Mouse (Mus musculus) embryonic facial prominence, embryonic 13.5 days (tissue): ENCODE measurements around the gene Bud31. TPM values are rescaled to one million over a fixed set of nuclear protein-coding genes. Genes with fewer than 3 reads are reported as not detected.

Experiments
- ATAC-seq: fragments of 200-750 bp; cut with Nextera tagmentation; 2 replicates; pipeline ENCODE4 v1.8.0; 2017; ENCODE audit warnings: low read depth; ENCODE audit not compliant: insufficient number of reproducible peaks, insufficient read depth, low FRiP score, low TSS enrichment
- H3K27ac ChIP-seq: fragments of 300-500 bp; sonication (generic); 2 replicates; pipeline ENCODE4 v1.5.1; 2015; ENCODE audit warnings: moderate library complexity, mild to moderate bottlenecking, inconsistent platforms
- H3K27me3 ChIP-seq: fragments of 300-500 bp; sonication (generic); 2 replicates; pipeline ENCODE4 v1.6.1; 2015; ENCODE audit warnings: mild to moderate bottlenecking, inconsistent platforms
- H3K36me3 ChIP-seq: fragments of 300-500 bp; sonication (generic); 2 replicates; pipeline ENCODE4 v1.6.1; 2015; ENCODE audit warnings: mild to moderate bottlenecking, inconsistent platforms
- H3K4me1 ChIP-seq: fragments of 300-500 bp; sonication (generic); 2 replicates; pipeline ENCODE4 v1.6.1; 2015; ENCODE audit warnings: inconsistent platforms
- H3K4me2 ChIP-seq: fragments of 300-500 bp; sonication (generic); 2 replicates; pipeline ENCODE4 v1.6.1; 2015; ENCODE audit warnings: moderate library complexity, mild to moderate bottlenecking, inconsistent platforms
- H3K4me3 ChIP-seq: fragments of 300-500 bp; sonication (generic); 2 replicates; pipeline ENCODE4 v1.5.1; 2015; ENCODE audit warnings: mild to moderate bottlenecking, inconsistent platforms
- H3K9ac ChIP-seq: fragments of 300-500 bp; sonication (generic); 2 replicates; pipeline ENCODE4 v1.6.1; 2015; ENCODE audit warnings: mild to moderate bottlenecking, inconsistent platforms
- H3K9me3 ChIP-seq: fragments of 300-500 bp; sonication (generic); 2 replicates; pipeline ENCODE4 v1.6.1; 2016; ENCODE audit warnings: inconsistent platforms
- WGBS: fragments of 180-500 bp; shearing (Covaris S2); methylation state at CpG from one replicate; pipeline ENCODE4 v1.1.7; 2015; ENCODE audit warnings: mixed read lengths; 5-methylcytosine and 5-hydroxymethylcytosine counted together
- polyA plus RNA-seq: library from polyadenylated mRNA; unstranded; fragments of >200 nt; fragmentation: Nextera tagmentation; extraction: Ambion mirVana; gene quantifications from 2 replicates; pipeline ENCODE4 v1.2.1, GENCODE M21; 2015

Gene Bud31
- polyA plus RNA-seq, 1 experiment from 2014 or later, result 225 TPM

- H3K4me3 ChIP-seq, result peak within 1 kb of the TSS; percentile 94
- peak within 1 kb of the TSS; percentile 92 for H3K4me2 ChIP-seq
- peaks cover 22% of the 10 kb centered on the region for H3K4me1 ChIP-seq
- peak within 1 kb of the TSS; percentile 95 for H3K9ac ChIP-seq
- peaks cover 48% of the 10 kb centered on the region for H3K36me3 ChIP-seq
- WGBS, result under 1% methylated on average over 51 of the region's 51 CpGs
- peak within 1 kb of the TSS; percentile 88 for H3K27ac ChIP-seq
- H3K27me3 ChIP-seq, result no peaks in the 10 kb centered on the region
- ATAC-seq, result peak; percentile 95
- no peaks in the 10 kb centered on the region for H3K9me3 ChIP-seq
These were observed 26.6 kb downstream of the Bud31 start, which contains the start of the genes Ptcd1 and Cpsf4 for GRCm38 (mm10) chr5:145166536-145167305. Gene Ptcd1, minus strand, starts transcription at chr5:145167108. Gene Cpsf4, plus strand, starts transcription at chr5:145167213.

DNA sequence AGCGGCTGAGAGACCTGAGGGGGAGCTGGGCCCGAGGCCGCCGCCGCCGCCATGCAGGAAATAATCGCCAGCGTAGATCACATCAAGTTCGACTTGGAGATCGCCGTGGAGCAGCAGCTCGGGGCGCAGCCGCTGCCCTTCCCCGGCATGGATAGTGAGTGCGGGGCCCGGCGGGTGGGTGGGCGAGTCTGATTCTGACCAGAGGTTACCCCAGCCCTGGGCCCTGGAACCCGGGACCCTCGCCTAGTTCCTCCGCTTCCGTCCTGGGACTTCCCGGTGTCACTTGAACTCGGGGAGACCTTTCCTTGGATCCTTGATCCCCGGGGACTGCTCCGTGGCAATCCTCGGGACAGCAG is 27.1 kb downstream of the Bud31 start:
- WGBS, result under 1% methylated on average over 28 of the region's 28 CpGs
- peaks cover 50% of the 10 kb centered on the region for H3K36me3 ChIP-seq

GRCm38 (mm10) chr5:145178461-145178980 is 38.4 kb downstream of the Bud31 start:
- H3K4me2 ChIP-seq, result no peak overlapping the region
- H3K9me3 ChIP-seq, result no peaks in the 10 kb centered on the region
- no peaks in the 10 kb centered on the region for H3K27me3 ChIP-seq
- peaks cover 99% of the 10 kb centered on the region for H3K36me3 ChIP-seq
- WGBS, result 80% methylated on average over 18 of the region's 18 CpGs
- H3K9ac ChIP-seq, result no peak overlapping the region
- ATAC-seq, result no peak
- no peak overlapping the region for H3K4me3 ChIP-seq
- H3K27ac ChIP-seq, result no peak overlapping the region
- H3K4me1 ChIP-seq, result no peaks in the 10 kb centered on the region

More for the DNA sequence above, 27.1 kb downstream of the Bud31 start:
- Histone ChIP-seq H3K27me3 (no peaks in the 10 kb centered on the region), H3K4me2 (peak overlapping the region; percentile 92), H3K4me3 (peak overlapping the region; percentile 94), H3K9me3 (no peaks in the 10 kb centered on the region), H3K9ac (peak overlapping the region; percentile 95), H3K4me1 (peaks cover 22% of the 10 kb centered on the region), H3K27ac (peak overlapping the region; percentile 88)
- 0 out of 2 replicates have a peak, but pooled peaks have one; percentile 21 for ATAC-seq

DNA sequence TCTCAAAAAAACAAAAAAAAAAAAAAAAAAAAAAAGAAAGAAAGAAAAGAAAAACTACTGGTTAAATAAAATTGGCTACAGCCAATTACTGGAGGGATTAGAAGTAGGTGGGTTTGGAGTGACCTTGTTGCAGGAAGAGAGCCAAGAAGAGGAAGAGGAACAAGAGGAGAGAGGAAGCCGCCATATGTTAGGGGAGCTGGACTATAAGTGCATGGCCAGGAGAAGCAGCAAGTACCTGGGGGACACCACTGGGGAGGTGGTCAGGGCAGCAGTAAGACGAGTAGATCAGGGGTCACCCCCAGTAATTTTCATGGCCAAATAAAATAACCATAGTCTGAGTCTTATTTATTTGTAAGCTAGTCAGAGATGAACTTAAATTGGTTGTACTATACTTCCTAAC is 45.1 kb downstream of the Bud31 start:
- ATAC-seq, result no peak
- H3K36me3 ChIP-seq, result peaks cover 80% of the 10 kb centered on the region

DNA sequence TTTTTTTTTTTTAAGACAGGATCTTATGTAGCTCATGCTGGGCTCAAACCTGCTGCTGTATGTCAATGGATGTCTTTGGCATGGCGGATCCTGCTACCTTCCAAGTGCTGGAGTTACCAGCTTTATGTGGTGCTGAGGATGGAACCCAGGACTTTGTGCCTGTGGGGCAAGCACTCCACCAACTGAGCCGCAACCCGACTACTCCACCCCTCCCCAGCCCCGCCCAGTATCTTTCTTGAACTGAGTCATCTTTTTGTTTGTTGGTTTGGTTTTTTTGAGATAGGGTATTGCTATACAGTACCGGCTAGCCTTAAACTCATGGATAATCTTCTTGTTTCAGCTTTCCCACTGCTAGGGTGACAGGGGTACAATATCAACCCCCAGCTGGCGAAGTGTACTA is 49.3 kb downstream of the Bud31 start:
- Histone ChIP-seq H3K4me2 (0 out of 2 replicates have a peak overlapping the region, but pooled peaks have one; percentile 81), H3K4me3 (no peak overlapping the region), H3K4me1 (peaks cover 19% of the 10 kb centered on the region), H3K9ac (no peak overlapping the region), H3K27me3 (no peaks in the 10 kb centered on the region), H3K27ac (no peak overlapping the region), H3K9me3 (no peaks in the 10 kb centered on the region), H3K36me3 (peaks cover 45% of the 10 kb centered on the region)
- ATAC-seq, result no peak
- WGBS, result 97% methylated on average over 6 of the region's 6 CpGs

More for the DNA sequence above, 45.1 kb downstream of the Bud31 start:
- Histone ChIP-seq H3K9me3 (no peaks in the 10 kb centered on the region), H3K4me3 (no peak overlapping the region), H3K27ac (no peak overlapping the region), H3K4me1 (peaks cover 8% of the 10 kb centered on the region), H3K4me2 (no peak overlapping the region), H3K9ac (no peak overlapping the region), H3K27me3 (no peaks in the 10 kb centered on the region)
- 95% methylated on average over 2 of the region's 2 CpGs for WGBS

- Histone ChIP-seq H3K36me3 (peaks cover 47% of the 10 kb centered on the region), H3K9ac (peak overlapping the region; percentile 98), H3K4me1 (peaks cover 19% of the 10 kb centered on the region)
These were observed 50.2 kb downstream of the Bud31 start for GRCm38 (mm10) chr5:145190373-145190772.

GRCm38 (mm10) chr5:145190875-145191798 is 51.0 kb downstream of the Bud31 start:
- under 1% methylated on average over 41 of the region's 41 CpGs for WGBS
- Histone ChIP-seq H3K27me3 (no peaks in the 10 kb centered on the region), H3K4me2 (peak overlapping the region; percentile 81), H3K36me3 (peaks cover 47% of the 10 kb centered on the region), H3K4me1 (peaks cover 19% of the 10 kb centered on the region), H3K27ac (peak overlapping the region; percentile 82), H3K9ac (peak overlapping the region; percentile 98), H3K9me3 (no peaks in the 10 kb centered on the region), H3K4me3 (peak overlapping the region; percentile 90)
- peak; percentile 69; the same call in 1 of the 2 replicates for ATAC-seq

More at GRCm38 (mm10) chr5:145190373-145190772, 50.2 kb downstream of the Bud31 start:
- Histone ChIP-seq H3K9me3 (no peaks in the 10 kb centered on the region), H3K27me3 (no peaks in the 10 kb centered on the region), H3K4me3 (peak overlapping the region; percentile 90), H3K27ac (no peak overlapping the region), H3K4me2 (peak overlapping the region; percentile 81)
- ATAC-seq, result no peak
- 40% methylated on average over 5 of the region's 5 CpGs for WGBS

DNA sequence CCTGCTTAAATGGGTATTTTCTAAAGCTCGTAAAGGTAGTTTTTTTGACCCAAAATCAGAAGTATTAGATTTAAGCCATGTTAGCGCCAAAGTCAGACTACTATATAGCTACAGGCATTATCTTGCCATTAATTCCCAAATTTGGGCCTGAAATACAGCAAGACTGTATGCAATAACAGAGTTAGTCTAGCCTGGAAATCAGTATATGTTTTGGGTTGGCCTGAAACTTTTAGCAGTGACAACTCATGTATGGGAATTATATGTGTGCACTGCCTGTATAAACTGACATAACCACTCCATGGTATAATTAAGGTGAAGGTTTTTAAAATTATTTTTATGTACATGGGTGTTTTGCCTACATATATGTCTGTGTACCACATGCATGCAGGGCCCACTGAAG is 51.8 kb downstream of the Bud31 start, which contains the start of gene Atp5j2:
Gene Atp5j2, minus strand, starts transcription at position 101 of the 400 bp plus-strand sequence.
- Histone ChIP-seq H3K27ac (peak within 1 kb of the TSS; percentile 82), H3K4me3 (peak within 1 kb of the TSS; percentile 90), H3K9me3 (no peaks in the 10 kb centered on the region), H3K4me1 (peaks cover 19% of the 10 kb centered on the region), H3K36me3 (peaks cover 45% of the 10 kb centered on the region), H3K27me3 (no peaks in the 10 kb centered on the region), H3K4me2 (peak within 1 kb of the TSS; percentile 81), H3K9ac (peak within 1 kb of the TSS; percentile 98)
- no peak for ATAC-seq
- WGBS, result 88% methylated on average over 2 of the region's 2 CpGs

Other genes starting within 250 kb of the Bud31 start
- gene Smurf1, start 174.5 kb upstream of the Bud31 start, polyA plus RNA-seq, result 15.4 and 18.0 TPM in 2 replicates
- gene Gm4871, start 107.6 kb upstream of the Bud31 start, polyA plus RNA-seq, result not detected in 2 replicates
- gene 1700018F24Rik, start 97.4 kb upstream of the Bud31 start, polyA plus RNA-seq, result not detected in 2 replicates
- gene Arpc1a, start 56.5 kb upstream of the Bud31 start, polyA plus RNA-seq, result 144 and 157 TPM in 2 replicates
- gene Kpna7, start 56.3 kb upstream of the Bud31 start, polyA plus RNA-seq, result not detected in 2 replicates
- 177 and 178 TPM in 2 replicates for gene Arpc1b, start 26.1 kb upstream of the Bud31 start, polyA plus RNA-seq
- gene Pdap1, start 124 bp upstream of the Bud31 start, polyA plus RNA-seq, result 128 and 146 TPM in 2 replicates
- gene Ptcd1, start 26.7 kb downstream of the Bud31 start, polyA plus RNA-seq, result 19.4 and 20.9 TPM in 2 replicates
- 52.1 and 58.7 TPM in 2 replicates for gene Cpsf4, start 26.9 kb downstream of the Bud31 start, polyA plus RNA-seq
- gene Atp5j2, start 51.7 kb downstream of the Bud31 start, polyA plus RNA-seq, result 668 and 696 TPM in 2 replicates
- gene Zkscan14, start 61.5 kb downstream of the Bud31 start, polyA plus RNA-seq, result 11.2 and 11.9 TPM in 2 replicates
- gene Zkscan5, start 64.2 kb downstream of the Bud31 start, polyA plus RNA-seq, result 18.0 and 18.2 TPM in 2 replicates
- 33.7 and 36.2 TPM in 2 replicates for gene Zfp655, start 91.4 kb downstream of the Bud31 start, polyA plus RNA-seq
- gene Zscan25, start 140.1 kb downstream of the Bud31 start, polyA plus RNA-seq, result 0.80 and 0.83 TPM in 2 replicates
- not detected in 2 replicates for gene Cyp3a57, start 204.9 kb downstream of the Bud31 start, polyA plus RNA-seq